Mouse (Mus musculus) forebrain, embryonic 16.5 days (tissue): Measurements from ENCODE around the gene Slc16a8. TPM values are rescaled to one million over a fixed set of nuclear protein-coding genes. Genes with fewer than 3 reads are reported as not detected.

Experiments
- ATAC-seq: fragments of 200-750 bp; cut with Nextera tagmentation; 2 replicates; pipeline ENCODE4 v1.8.0; 2017; ENCODE audit warnings: mild to moderate bottlenecking, moderate library complexity
- H3K27ac ChIP-seq: fragments of 300-500 bp; sonication (generic); 2 replicates; pipeline ENCODE4 v1.5.1; 2014; ENCODE audit warnings: low read length, control low read depth
- H3K27me3 ChIP-seq: fragments of 300-500 bp; sonication (generic); replicated peaks from 2 replicates; pipeline ENCODE4 v1.6.1; 2014; ENCODE audit warnings: low read length; ENCODE audit not compliant: control insufficient read depth, insufficient read depth
- H3K36me3 ChIP-seq: fragments of 300-500 bp; sonication (generic); 2 replicates; pipeline ENCODE4 v1.6.1; 2014; ENCODE audit not compliant: control insufficient read depth, insufficient read depth
- H3K4me1 ChIP-seq: fragments of 300-500 bp; sonication (generic); replicated peaks from 2 replicates; pipeline ENCODE4 v1.6.1; 2014; ENCODE audit warnings: low read length; ENCODE audit not compliant: control insufficient read depth, insufficient read depth
- H3K4me2 ChIP-seq: fragments of 300-500 bp; sonication (generic); 2 replicates; pipeline ENCODE4 v1.6.1; 2014; ENCODE audit warnings: mild to moderate bottlenecking, low read length, control low read depth
- H3K4me3 ChIP-seq: fragments of 300-500 bp; sonication (generic); replicated peaks from 2 replicates; pipeline ENCODE4 v1.5.1; 2014; ENCODE audit warnings: mild to moderate bottlenecking, low read length, control low read depth
- H3K9ac ChIP-seq: fragments of 300-500 bp; sonication (generic); replicated peaks from 2 replicates; pipeline ENCODE4 v1.6.1; 2014; ENCODE audit warnings: low read depth, low read length, control low read depth
- H3K9me3 ChIP-seq: fragments of 300-500 bp; sonication (generic); 2 replicates; pipeline ENCODE4 v1.6.1; 2016; ENCODE audit warnings: low read length; ENCODE audit not compliant: control insufficient read depth
- WGBS: fragments of 180-500 bp; shearing (Covaris S2); extraction: QIAGEN DNeasy Blood & Tissue Kit; methylation state at CpG from one replicate; pipeline ENCODE4 v1.1.7; 2014; 5-methylcytosine and 5-hydroxymethylcytosine counted together
- polyA plus RNA-seq: library from polyadenylated mRNA; unstranded; fragments of >200 nt; fragmentation: Nextera tagmentation; extraction: Ambion mirVana; gene quantifications from 2 replicates; pipeline ENCODE4 v1.2.1, GENCODE M21; 2015

The Slc16a8 gene
- polyA plus RNA-seq, 1 experiment from 2014 or later = 0.62 TPM

DNA sequence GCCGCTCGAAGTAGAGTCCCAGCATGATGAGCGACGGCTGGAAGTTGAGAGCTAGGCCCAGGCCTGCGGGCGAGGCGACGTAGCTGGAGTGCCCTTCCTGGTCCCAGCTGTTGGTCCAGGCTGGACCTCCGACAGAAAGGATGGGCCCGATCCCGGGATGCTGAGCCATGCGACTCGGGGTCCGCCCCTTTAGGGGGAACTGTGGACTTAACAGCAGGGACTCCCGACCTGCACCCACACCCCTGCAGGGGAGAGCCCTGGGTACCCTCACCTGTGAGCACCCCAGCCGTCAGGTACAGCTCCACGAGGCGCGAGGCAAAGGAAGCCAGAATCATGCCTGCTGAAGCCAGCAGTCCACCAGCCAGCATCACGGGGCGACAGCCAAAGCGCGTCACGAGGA lies 2.0 kb downstream of the Slc16a8 start:
- ATAC-seq = no peak
- peaks cover 30% of the 10 kb centered on the region for H3K27me3 ChIP-seq
- 32% methylated on average over 24 of the region's 24 CpGs for WGBS
- peaks cover 10% of the 10 kb centered on the region for H3K4me1 ChIP-seq
- peaks cover 10% of the 10 kb centered on the region; the same call in 1 of the 2 replicates for H3K36me3 ChIP-seq
- H3K27ac ChIP-seq = no peak overlapping the region
- H3K9me3 ChIP-seq = no peaks in the 10 kb centered on the region
- H3K9ac ChIP-seq = peak overlapping the region; percentile 49
- peak overlapping the region; percentile 35 for H3K4me3 ChIP-seq
- peak overlapping the region; percentile 68 for H3K4me2 ChIP-seq

DNA sequence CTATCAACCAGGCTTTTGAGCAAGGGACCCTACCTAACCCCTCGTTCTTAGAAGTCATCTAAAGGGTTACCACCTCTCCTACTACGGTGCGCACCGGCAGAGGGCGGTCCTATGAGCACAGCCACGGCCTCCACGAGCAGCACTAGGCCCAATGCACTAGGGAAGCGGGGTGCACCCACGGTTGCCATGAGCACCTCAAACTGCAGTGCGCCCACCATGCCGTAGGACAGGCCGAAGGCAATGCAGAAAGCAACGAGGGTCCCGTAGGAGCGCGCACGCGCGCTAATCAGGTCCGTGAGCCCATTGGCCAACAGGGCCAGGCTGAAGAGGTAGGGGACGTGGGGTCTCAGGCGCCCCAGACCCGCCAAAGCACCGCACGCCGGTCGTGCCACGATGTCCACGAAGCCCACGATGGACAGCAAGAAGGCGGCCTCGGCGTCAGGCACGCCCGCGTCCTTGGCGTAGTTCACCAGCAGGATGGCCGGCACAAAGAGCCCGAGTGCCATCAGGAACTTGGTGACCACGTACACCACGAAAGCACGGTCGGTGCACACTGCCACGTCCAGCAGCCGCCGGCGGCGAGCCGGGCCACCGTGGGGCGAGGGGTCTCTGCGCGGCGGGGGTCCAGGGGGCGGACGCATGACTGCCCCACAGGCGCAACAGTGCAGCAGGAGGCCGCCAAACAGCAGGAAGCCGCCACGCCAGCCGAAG lies 2.6 kb downstream of the Slc16a8 start:
- H3K36me3 ChIP-seq = peaks cover 10% of the 10 kb centered on the region; the same call in 1 of the 2 replicates
- ATAC-seq = peak; percentile 61
- H3K27me3 ChIP-seq = peaks cover 30% of the 10 kb centered on the region
- no peaks in the 10 kb centered on the region for H3K9me3 ChIP-seq
- peaks cover 10% of the 10 kb centered on the region for H3K4me1 ChIP-seq
- H3K9ac ChIP-seq = peak overlapping the region; percentile 49
- 2% methylated on average over 61 of the region's 61 CpGs for WGBS
- peak overlapping the region; percentile 35 for H3K4me3 ChIP-seq
- H3K4me2 ChIP-seq = peak overlapping the region; percentile 68
- H3K27ac ChIP-seq = no peak overlapping the region

DNA sequence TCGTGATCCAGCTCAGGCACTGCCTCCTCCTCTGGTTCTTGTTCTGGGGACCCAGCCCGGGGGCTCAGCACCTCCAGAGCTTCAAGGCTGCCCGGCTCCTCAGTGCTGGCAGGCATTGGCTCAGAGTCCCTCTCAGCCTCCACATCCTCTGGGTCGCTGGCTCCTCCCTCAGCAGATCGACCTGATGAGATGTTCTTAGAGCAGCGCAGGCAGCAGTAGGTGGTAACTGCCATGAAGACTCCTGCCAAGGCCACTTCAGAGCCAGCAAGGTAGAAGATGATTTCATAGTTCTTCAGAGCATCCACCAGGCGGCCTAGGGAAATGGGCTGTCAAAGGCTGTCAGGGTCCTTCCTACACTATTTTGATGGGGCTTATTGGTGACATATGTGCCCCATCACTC lies 3.4 kb downstream of the Slc16a8 start:
- Histone ChIP-seq H3K27ac (no peak overlapping the region), H3K9ac (no peak overlapping the region), H3K27me3 (peaks cover 30% of the 10 kb centered on the region), H3K4me1 (peaks cover 10% of the 10 kb centered on the region), H3K4me3 (no peak overlapping the region), H3K9me3 (no peaks in the 10 kb centered on the region), H3K36me3 (peaks cover 15% of the 10 kb centered on the region), H3K4me2 (no peak overlapping the region)
- ATAC-seq = no peak
- 63% methylated on average over 7 of the region's 7 CpGs for WGBS

DNA sequence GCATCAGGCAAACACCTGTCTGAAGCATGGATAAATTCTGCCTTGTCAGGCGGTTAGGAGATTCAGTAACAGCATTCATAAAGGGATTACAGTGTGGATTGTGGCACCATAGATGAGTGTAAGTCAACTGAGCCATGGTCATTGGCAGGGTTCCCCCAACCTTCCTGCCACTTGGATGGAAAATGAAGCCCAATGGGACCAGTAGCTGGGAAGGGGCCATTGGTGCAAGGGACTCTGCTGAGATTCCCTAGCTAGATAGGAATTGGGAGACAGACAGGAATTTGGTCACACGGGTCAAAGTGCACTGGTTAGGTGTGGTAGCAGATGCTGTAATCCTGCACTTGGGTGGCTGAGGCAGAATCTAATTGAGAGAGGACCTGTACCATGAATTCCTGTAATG lies 4.3 kb downstream of the Slc16a8 start:
- Histone ChIP-seq H3K4me3 (no peak overlapping the region), H3K36me3 (peaks cover 21% of the 10 kb centered on the region), H3K27ac (no peak overlapping the region), H3K9me3 (no peaks in the 10 kb centered on the region), H3K4me2 (no peak overlapping the region), H3K27me3 (peaks cover 30% of the 10 kb centered on the region), H3K4me1 (peaks cover 10% of the 10 kb centered on the region), H3K9ac (no peak overlapping the region)
- no peak for ATAC-seq
- 79% methylated on average over 2 of the region's 2 CpGs for WGBS

DNA sequence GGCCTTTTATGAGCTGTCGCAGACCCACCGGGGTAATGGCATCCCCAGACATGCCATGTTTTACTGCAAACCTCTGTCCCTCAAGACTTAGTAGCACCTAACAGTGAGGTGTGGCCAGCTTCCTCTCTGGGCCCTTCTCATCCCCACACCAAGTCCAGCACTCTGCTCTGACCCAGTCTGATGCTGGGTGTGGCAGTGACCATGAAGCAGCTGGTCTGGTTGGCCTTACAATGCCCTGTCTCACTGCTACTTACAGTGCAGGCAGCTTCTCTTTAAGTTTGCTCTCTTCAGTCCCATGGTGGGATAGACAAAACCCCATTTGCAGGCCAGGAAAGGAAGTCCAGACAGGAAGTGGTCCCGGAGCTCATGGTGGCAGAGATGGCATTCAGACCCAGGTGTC lies 9.2 kb downstream of the Slc16a8 start:
- 88% methylated on average over 3 of the region's 3 CpGs for WGBS

DNA sequence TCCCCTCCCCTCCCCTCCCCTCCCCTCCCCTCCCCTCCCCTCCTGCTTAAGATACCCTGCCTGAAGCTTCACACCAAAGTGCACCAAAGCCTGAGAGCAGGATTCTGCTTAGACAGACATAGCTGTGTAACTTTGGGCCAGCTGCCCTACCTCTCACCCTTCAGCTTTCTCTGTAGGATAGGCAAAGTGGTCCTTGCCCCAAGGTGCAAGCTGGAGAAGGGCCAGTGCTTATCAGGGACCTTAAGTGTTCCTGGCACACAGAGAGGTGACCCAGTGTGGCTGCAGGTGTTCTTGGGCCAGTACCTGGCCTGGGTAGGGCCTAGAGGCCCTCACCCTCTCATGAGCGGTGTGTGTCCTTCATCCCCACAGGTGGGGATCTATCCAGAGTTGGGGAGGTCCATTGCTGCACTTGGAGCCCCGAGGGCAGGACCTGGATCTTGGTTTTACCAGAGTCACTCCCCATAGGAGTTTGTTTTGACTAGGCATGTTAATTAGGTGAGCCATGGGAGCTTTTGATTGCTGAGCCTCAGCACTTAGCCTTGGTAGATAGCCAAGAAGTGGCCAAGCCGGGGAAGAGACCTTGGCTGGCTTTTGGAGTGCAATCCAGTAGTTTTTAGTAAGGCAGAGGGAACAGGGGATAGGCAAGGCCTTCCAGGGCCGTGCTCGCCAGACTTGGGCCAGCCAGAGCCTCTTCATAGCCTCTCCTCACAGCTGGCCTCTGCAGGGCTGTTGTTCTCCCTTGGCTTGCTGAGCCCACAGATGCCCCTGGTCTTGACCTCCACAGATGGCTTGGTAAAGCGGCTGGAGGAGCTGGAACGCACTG lies 10.3 kb downstream of the Slc16a8 start:
- no peak overlapping the region for H3K9ac ChIP-seq
- ATAC-seq = no peak

More for the DNA sequence above, 9.2 kb downstream of the Slc16a8 start:
- ATAC-seq = no peak
- Histone ChIP-seq H3K4me2 (no peak overlapping the region), H3K27me3 (no peaks in the 10 kb centered on the region), H3K27ac (no peak overlapping the region), H3K4me3 (no peak overlapping the region), H3K9ac (no peak overlapping the region), H3K9me3 (no peaks in the 10 kb centered on the region), H3K36me3 (peaks cover 27% of the 10 kb centered on the region), H3K4me1 (peaks cover 18% of the 10 kb centered on the region)

DNA sequence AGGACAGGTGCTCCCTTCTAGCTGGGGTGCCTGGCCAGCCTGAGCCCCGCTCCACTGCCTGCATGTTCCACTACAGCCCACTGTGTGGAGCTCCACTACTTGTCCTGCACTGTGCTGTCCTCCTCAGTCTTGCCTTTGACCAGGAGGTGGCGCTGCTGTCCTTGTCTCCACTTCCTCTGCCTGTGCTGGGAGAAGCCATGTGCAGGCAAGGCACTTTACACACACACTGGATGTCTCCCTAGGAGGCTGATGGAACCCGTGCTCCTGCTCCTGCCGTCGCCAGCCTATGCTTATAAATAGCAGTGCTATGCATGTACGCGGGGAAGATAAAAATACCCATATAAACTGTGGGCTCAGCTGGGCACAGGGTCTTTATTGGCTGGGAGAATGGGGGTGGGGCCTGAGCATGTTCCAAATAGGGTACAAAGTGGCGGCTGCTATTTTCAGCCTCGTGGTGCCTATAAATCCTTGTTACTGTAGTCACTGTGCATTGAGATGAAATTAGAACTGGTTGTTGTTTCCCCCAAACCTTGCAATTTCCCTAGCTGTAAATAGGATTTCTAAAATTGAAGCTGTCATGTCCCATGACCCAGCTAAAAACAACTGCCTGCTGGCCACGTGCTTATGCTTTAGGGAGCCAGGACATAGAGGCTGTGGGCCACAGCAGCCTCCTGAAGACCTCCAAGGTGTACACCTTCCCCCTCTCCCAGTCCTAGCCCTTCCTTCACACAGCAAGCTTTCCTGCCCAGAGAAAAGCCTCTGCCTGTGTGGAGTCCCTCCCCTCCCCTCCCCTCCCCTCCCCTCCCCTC lies 11.1 kb downstream of the Slc16a8 start:
- H3K4me1 ChIP-seq = peaks cover 18% of the 10 kb centered on the region
- H3K36me3 ChIP-seq = peaks cover 28% of the 10 kb centered on the region
- peak overlapping the region; percentile 32; the same call in 1 of the 2 replicates for H3K9ac ChIP-seq
- 10% methylated on average over 10 of the region's 10 CpGs for WGBS
- no peaks in the 10 kb centered on the region for H3K27me3 ChIP-seq
- peak overlapping the region; percentile 83 for H3K27ac ChIP-seq
- ATAC-seq = peak; percentile 99
- no peaks in the 10 kb centered on the region for H3K9me3 ChIP-seq
- H3K4me3 ChIP-seq = no peak overlapping the region
- peak overlapping the region; percentile 12 for H3K4me2 ChIP-seq

More for the DNA sequence above, 10.3 kb downstream of the Slc16a8 start:
- Histone ChIP-seq H3K27ac (peak overlapping the region; percentile 79), H3K4me1 (peaks cover 18% of the 10 kb centered on the region), H3K36me3 (peaks cover 32% of the 10 kb centered on the region), H3K27me3 (no peaks in the 10 kb centered on the region), H3K9me3 (no peaks in the 10 kb centered on the region), H3K4me3 (no peak overlapping the region), H3K4me2 (no peak overlapping the region)
- WGBS = 65% methylated on average over 7 of the region's 7 CpGs

DNA sequence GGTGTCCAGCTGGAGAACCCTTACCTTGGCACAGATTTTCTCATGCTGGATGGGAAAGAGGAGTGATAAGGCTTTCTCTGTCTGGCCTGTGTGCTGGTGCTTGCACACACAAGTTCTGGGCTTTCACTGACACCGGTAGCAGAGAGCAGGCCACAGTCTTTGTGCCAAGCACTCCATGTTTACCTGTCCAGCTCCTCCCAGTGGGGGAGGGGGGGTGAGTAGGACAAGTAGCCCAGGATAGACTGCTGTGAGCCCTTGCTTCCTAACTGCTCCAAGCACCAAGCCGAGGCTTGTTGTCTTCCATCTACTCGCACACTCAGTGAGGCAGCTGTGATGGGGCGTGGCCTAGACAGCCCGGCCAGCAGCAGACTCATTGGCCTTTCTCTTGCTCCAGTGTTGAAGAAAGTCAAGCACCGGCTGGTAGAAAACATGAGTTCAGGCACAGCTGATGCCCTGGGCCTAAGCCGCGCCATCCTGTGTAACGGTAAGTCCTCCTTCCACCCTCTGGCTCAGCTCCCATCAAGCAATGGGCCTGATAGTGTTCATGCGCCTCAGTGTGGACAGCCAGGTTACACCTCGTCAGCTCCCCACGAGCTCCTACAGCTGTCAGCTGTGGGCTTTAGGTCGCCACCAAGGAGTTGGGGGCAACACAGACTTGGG lies 11.9 kb downstream of the Slc16a8 start:
- no peak overlapping the region for H3K4me2 ChIP-seq
- peaks cover 22% of the 10 kb centered on the region for H3K36me3 ChIP-seq
- H3K4me1 ChIP-seq = peaks cover 18% of the 10 kb centered on the region
- H3K9ac ChIP-seq = peak overlapping the region; percentile 32; the same call in 1 of the 2 replicates
- ATAC-seq = no peak
- H3K4me3 ChIP-seq = no peak overlapping the region
- peak overlapping the region; percentile 55 for H3K27ac ChIP-seq
- no peaks in the 10 kb centered on the region for H3K9me3 ChIP-seq
- H3K27me3 ChIP-seq = no peaks in the 10 kb centered on the region
- 69% methylated on average over 13 of the region's 13 CpGs for WGBS
